Mouse (Mus musculus): ENCODE measurements around the gene Slc1a5.
A peak's percentile ranks its signal among the peaks of the same experiment; 100 is the strongest.

Gene Slc1a5

DNA sequence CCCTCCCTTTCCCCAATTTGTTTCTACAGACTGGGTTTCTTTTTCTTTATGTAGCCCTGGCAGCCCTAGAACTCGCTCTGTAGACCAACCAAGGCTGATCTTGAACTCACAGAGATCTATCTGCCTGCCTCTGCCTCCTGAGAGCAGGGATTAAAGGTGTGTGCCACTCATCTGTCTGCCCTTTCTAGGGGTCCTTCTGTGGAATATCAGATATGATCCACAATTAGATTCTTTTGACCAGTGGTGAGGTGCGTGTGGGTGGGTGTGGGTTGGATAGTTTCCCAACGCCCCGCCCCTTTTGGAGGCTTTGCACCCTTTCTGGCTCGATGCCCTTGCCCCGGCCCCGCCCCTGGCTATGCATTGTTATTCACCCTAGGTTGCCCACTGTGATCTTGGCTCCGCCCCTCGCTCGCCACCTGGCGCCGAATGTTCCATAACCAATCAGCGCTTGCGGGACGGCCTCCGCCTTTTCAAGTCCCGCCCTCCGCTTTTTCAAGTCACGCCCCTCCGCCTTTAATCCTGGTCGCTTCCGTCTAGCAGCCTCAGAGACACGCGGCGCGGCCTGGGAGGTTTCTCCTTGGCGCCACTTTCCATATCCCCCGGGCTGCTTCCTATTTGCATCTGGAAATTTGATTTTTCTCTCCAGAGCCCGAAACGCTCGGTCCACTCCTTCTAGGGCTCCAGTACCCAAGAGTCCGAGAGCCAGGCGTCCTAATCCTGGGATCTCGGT is at the start of gene Slc1a5:
Gene Slc1a5, plus strand, starts transcription at position 516 of the 730 bp plus-strand sequence.
- DNase-seq (ENCODE audit: low spot score): peak; percentile 94

DNA sequence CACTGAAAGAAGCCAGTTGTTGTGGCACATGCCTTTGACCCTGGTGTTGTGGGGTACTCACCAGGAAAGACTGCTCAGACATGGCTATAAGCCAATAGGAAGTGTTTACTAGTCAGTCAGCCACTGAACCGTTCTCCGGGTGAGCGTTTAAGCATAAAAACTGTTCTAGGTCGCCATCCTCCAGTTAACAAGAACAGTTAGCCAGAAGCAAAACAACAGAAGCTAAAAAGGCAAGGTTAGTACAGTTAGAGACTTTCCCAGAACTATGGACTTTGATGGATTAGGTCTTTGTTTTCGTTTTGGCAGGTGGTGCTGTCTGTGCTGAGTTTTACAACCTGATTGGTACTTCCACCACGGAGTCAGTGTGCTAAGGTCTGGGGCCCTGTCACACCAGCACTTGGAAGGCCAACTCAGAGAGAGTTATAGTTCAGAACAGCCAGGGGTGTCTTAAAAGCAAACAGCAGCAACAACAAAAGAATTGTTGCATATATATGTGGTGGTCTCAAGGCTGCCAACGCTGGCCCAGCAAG is 49.2 kb upstream of the Slc1a5 start:
- DNase-seq (ENCODE audit: low spot score): no peak

DNA sequence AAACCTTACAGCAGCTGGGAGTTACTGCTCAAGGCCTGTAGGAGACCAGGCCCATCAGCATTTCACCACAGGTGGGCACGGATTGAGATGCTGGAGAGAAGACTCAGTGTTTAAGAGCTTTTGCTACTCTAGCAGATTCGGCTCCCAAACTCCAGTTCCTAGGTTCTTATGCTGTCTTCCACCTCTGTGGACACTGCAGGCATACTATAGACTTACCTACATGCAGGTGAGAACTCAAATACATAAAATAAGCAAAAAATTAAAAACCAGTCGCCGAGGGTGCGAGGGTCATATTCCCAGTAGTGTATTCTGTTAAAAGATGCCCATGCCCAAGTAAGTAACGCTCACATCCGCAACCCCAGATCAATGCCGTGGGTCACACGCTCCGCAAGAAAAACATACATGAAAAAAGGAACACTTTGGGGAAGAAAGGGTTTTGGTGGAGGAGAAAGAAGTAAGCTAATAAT is 43.5 kb upstream of the Slc1a5 start:
- no peak for DNase-seq (ENCODE audit: low spot score)

DNA sequence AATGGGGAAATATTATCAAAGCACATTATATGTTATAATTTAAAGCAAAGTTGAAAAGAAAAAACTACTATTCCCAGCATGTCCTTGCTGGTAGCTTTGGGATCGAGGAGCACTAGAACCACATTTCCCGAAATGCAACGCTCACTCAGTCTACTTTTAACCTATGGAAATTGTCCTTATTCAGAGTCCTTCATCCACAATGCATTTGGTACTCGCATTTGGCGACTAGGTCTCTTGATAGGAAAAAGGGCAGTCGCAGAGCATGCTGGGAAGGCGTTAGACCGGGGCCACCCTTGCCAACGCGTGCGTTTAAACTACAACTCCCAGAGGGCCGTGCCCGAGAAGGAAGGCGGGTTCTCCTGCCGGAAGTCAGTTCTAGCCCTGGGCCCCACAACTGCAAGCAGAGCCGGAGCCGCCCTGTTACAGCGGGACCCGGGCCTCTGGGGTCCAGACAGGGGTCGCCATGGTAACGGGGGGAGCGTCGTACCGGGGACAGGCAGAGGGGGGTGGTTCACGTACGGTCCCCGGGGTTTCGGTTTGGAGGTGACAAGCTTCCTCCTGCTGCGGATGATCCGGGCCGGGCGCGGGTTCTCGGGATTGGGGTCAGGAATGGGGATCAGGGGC is 43.0 kb upstream of the Slc1a5 start, which contains the start of gene Ap2s1:
Gene Ap2s1, plus strand, starts transcription at position 338 of the 624 bp plus-strand sequence.
- peak; percentile 97 for DNase-seq (ENCODE audit: low spot score)

DNA sequence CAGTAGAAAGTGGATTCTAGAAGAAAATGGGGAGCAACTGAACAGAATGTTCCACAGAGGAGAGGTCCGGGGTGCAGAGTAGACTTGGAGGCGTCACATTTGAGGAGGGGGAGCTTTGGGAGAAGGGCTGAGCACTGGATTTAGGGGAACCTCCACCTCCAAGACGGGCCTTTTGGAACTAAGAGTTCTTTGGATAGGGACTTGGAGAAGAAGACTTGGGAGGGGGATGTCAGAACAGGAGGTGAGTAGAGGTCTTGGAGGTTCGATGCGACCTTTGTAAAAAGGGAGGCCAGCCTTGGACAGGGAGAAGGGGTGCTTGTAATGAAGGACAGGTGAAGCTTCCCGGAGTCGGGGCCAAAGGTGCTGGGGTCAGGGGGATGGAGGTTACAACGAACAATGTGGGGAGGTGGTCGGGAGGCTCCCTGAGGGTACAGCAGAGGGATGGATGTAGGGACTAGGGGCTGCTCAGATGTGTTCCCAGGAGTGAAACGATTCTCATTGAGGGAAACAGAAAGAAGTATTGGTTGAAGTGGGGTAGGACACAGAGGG is 42.0 kb upstream of the Slc1a5 start:
- no peak for DNase-seq (ENCODE audit: low spot score)

DNA sequence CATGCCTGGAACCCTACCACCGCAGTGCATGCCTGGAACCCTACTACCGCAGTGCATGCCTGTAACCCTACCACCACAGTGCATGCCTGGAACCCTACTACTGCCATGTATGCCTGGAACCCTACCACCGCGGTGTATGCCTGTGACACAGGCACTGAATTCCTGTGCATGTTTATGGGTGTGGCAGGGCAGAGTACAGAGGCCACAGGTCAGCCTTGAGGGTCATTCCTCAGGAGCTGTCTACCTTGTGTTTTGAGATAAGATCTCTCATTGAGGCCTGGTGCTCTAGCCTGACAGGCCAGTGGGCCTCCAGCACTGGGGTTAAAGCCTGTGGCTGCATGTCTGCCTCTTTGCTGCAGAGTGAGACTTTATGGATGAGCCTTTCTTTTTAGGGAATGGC is 35.8 kb upstream of the Slc1a5 start:
- no peak for DNase-seq (ENCODE audit: low spot score)

DNA sequence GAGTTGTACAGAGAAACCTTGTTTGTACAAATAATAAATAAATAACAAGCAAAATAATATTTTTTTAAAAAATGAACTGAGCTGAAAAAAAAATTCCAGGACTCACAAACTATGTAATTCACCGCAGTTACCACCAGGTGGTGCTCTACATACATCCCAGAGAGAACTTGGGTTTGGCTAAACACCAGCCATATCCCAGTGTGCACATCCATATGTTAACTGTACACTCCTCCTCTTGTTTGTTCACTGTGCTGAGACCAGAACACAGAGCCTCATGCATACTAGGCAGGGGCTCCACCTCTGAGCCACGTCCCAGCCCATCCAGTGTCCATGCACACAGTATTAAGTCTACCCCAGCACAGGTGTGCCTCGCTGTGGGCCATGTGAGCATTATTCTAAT is 35.0 kb upstream of the Slc1a5 start:
- peak; percentile 61 for DNase-seq (ENCODE audit: low spot score)

DNA sequence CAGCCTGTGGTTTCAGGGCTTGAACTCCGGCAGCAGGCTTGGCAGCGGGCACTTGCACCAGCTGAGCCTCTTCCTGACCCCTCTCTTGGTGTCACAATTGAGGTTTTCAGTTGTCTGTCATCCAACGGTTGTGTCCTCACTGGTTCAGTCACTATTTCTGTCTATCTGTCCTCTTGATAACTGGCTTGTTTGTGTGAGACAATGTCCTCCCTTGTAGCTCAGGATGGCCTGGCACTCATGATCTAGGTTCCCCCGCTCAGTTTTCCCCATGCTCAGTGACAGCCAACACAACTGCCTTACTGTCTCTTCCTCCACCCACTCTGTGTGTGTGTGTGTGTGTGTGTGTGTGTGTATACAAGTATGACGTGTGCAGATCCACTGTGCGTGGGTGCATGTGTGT is 33.5 kb upstream of the Slc1a5 start:
- no peak for DNase-seq (ENCODE audit: low spot score)

DNA sequence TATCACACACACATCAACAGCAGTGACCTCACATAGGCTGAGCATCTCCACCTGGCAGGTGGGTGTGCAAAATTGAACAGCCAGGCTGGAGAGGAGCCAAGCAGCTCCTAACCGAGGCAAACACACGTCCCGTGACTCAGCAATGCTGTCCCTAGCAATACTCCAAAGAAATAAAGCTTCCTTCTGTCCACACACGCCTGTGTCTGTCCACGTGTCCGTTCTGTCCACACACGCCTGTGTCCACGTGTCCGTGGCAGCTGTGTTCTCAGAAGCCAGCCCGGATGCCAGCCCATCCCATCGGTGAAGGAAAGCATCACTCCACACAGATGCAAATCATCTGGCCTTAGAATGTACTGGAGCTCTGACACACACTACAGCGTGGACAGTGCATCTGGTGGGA is 29.1 kb upstream of the Slc1a5 start:
- peak; percentile 60 for DNase-seq (ENCODE audit: low spot score)

DNA sequence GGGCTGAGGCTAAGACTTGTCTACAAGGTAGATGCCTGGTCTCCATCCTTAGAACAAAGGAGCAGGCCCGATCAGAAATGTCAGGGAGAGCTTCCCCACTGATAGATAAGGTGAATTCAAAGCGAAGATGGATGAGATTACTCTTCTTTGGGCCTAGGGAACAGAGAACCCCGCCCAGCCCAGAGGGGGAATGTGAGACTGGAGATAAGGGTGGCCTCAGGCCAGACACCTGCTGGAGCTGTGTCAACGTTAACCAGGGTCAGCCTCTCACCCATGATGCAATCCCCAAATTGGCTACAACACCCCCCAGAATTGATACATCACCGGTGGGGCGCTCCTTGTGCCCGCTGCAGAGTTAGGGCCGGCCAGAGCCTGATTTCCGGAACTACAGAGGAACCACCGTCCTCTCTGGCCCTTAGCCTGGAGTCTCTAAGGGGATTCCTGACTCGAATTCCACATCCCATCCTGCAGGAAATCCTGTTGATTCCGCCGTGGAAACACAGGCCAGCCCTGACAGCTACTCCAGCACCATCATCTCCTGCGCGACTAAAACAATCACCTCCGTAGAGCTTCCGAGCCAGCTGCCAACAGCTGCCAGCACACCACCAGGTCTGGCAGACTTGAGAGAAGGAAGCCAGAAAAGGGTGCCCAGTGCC is 25.6 kb upstream of the Slc1a5 start:
- no peak for DNase-seq (ENCODE audit: low spot score)

DNA sequence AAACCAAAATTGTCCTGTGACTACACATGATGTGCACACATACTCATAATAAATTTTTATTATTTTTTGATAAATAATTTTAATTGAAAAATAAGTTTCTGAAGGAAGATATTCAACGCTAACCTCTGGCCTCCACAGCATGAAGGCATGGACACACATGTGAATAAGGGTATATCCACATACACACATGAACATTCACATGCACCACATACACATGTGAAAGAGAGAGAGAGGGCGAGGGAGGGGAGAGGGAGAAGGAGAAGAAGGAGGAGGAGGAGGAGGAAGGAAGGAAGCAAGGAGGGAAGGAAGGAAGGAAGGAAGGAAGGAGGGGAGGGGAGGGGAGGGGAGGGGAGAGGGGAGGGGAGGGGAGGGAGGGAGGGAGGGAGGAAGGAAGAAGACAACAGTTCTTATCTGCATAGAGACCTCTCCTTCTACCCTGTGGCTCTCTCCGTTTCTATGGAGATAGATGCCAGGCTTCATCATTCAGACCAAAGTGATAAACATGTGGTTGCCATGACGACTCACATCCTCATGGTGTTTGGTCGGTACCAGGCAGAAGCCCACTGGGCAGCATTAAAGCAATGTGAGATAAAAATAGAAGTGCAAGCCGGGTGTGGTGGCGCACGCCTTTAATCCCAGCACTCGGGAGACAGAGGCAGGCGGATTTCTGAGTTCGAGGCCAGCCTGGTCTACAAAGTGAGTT is 22.1 kb upstream of the Slc1a5 start:
- no peak for DNase-seq (ENCODE audit: low spot score)

DNA sequence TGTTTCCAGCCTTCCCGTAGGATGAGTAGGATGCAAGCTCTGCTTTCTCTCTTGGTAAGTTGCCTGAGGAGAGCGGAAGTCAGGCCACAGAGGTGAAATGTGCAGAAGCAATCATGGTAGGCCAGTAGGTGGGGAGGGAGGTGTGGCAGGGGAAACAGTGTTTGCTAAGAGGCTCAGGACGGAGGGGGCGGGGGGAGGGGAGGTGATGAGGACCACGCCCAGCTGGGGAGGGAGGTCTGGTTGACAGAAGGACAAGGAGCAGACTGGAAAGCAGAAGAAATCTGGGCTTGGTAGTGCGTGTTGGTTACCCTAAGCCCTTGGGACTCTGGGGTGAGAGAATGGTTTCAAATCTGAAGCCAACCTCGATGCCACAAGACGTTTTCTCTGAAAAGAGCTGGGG is 20.8 kb upstream of the Slc1a5 start:
- peak; percentile 61 for DNase-seq (ENCODE audit: low spot score)

DNA sequence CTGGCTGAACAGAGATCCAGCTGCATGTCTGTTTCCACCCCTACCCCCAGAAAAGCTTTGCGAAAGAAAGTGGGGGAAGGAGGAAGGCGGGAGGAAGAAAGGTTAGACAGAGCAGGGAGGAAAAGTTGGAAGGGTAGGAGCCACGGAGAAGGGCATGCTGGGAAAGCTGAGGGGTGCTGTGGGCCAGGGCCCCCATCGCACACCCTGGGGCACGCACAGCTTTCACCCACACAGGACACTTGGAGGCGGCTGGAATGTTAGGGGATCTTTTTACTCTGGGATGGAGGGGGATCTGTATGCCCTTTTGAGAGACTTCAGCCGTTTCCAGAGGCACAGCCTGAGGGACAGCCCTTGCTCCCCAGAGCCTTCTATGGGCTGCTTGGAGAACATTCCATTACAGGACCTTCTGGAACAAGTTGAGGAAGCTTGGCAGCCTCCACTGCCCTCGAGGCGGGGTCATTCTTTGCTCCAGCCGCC is 20.1 kb upstream of the Slc1a5 start:
- DNase-seq (ENCODE audit: low spot score): peak; percentile 85

DNA sequence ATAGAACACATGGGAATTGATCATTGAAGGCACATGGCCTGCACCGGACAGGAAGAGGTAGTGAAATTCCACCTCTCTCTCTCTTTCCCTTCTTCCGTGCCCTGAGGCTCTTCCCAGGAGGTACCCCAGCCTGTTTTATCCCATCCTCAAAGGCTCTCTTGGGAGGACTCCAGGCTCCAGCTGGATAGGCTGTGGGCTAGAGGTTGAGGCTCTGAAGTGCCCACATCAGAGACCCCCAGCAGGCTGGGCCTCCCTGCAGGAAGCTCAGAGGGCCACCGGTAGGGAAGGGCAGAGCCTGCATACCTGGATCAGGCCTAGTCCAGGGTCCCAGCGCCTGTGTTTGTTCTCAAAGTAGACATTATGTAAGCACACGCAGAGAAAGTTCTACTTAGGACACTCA is 19.5 kb upstream of the Slc1a5 start:
- DNase-seq (ENCODE audit: low spot score): peak; percentile 26

DNA sequence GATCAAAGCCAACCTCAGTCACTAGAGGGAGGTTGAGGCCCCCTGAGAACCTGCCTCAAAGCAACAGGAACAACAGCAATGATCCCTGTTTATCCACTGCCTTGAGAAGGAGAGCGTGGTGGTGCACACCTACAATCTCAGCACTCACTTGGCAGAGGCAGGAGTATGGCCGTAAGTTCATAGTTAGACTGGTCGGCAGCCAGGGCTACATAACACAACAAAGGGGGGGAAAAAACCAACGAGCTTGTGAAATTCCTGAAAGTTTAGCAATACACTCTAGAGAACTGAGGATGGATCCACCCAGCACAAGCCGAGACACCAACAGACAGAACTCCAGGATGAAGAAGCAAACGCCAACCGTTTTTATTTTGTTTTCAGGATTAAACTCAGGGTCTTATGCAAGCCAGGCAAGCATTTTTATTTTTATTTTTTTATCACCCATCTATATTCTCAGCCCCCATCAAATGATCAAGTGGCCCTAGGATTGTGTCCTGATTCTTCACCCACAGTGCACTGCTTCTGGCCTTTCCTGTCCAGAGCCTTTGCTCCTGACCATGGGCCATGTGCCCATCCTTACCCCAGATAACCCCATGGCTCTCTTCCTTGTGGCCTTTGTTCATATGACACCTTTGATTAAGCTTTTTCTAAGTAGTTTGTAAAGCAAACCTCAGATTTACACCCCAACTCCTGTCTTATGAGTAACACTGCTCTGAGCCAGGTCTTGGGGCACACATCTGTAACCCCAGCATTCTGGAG is 17.5 kb upstream of the Slc1a5 start:
- DNase-seq (ENCODE audit: low spot score): peak; percentile 45

DNA sequence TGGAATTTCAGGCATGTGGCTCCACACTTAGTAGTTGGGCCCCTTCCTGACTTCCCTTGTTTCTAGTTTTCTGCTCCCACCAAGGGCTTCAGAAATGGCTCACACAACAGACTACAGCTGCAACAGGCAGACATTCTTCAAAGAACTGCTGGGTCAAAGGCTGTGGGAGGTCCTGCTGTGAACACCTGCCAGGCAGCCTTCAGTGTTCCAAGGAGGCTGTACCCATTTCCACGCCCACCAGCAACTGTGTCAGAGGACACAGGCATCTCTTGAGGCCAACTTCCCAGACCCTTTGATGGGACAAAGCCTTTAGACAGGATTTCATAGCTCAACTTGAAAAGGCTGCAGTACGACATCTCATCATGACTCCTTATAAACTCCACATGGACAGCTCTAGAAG is 14.7 kb upstream of the Slc1a5 start:
- no peak for DNase-seq (ENCODE audit: low spot score)

DNA sequence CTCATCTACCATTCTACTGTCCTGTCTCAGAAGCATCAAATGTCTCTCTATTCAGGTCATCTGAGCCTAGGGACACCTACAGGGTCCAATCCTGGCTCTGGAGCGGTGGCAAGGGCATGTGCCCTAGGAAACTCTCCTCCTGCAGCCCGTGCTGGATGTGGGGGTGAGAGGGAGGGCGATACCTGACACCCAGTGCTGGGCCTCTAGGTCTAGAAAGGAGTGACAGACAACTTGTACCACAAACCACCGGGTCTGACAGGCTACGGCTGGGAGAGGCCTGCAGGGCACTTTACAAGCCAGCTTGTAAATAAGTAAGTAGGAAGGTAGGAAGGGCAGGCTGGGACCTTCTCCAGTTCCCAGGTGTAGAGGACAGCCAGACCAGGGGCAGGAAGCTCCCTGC is 5.3 kb upstream of the Slc1a5 start:
- no peak for DNase-seq (ENCODE audit: low spot score)

DNA sequence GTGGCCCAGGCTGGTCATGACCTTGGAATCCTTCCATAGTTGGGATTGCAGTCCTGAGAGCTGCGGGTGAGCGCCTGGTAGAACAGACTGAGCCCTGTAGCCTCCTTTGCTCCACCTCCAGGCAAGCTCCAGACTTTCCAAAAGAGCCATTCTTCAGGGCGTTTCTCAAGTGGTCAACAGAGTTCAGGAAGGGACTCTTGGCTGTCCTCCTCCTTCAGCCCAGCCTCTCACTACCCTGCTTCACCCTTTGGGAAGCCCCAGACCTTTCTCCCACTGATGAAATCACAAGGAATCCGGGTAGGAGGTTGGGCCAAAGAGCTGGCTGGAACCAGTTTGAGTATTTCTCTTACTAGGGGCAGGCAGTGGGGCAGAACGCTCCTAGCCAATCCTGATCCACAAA is 1.1 kb upstream of the Slc1a5 start:
- DNase-seq (ENCODE audit: low spot score): peak; percentile 62

DNA sequence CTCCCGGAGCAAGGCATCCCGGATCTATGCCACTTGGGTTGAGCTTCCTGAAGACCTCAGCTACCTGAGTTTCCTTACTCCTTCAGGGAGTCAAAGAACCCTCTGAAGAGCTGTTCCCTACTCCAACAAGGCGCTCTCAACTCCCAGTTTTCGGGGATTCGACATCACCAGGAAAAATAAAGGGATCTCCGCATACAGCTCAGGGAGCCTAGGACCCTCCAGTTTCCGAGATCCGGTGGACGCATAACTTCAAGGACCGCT is 345 bp downstream of the Slc1a5 start:
- no peak for DNase-seq (ENCODE audit: low spot score)

DNA sequence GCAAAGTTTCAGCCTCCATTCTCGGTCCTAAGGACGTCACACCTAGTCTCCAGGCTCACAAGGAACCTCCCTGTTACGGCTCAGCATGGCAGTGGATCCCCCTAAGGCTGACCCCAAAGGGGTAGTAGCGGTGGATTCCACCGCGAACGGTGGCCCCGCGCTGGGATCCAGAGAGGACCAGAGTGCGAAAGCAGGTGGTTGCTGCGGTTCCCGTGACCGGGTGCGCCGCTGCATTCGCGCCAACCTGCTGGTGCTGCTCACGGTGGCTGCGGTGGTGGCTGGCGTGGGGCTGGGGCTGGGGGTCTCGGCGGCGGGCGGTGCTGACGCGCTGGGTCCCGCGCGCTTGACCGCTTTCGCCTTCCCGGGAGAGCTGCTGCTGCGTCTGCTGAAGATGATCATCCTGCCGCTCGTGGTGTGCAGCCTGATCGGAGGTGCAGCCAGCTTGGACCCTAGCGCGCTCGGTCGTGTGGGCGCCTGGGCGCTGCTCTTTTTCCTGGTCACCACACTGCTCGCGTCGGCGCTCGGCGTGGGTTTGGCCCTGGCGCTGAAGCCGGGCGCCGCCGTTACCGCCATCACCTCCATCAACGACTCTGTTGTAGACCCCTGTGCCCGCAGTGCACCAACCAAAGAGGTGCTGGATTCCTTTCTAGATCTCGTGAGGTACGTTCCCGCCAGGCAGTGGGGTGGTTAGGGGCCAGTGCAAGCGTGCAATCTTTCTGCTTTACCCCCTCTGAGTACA is 845 bp downstream of the Slc1a5 start:
- peak; percentile 26 for DNase-seq (ENCODE audit: low spot score)

Measured in urinary bladder, postnatal 14 days (tissue).